Mouse (Mus musculus): Measurements from ENCODE around the gene Calcrl.

DNA sequence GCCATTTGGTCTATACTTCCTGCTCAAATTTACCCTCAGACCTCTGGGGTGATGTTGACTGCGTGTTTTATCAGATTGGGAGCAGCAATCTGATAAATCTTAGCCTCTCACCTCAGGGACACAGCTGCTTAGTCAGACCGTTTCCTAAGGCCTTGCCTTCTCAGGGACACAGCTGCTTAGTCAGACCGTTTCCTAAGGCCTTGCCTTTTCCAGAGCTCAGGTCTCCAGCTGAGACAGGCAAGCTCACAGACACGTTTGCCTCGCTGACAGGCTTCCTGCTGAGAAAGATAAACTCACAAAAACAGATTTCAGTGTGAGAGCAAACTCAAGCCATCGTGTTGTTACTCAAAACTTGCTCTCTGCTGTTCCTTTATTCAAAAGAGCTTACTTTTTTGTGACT is 49.4 kb upstream of the Calcrl start:
- no peak for TF ChIP-seq POLR2A (IDR thresholded peaks at IDR 0.05; ENCODE audit: borderline replicate concordance, insufficient read depth, low read length)
- no peak for TF ChIP-seq CTCF (IDR thresholded peaks at IDR 0.05; ENCODE audit: borderline replicate concordance, insufficient read depth, low read depth, low read length)
